Mouse (Mus musculus) liver (tissue): ENCODE data around the gene Cass4.

Experiments used
- DNase-seq: peaks from one replicate; pipeline ENCODE4 v3.0.0-alpha.2; 2020; ENCODE audit warnings: mixed read lengths

Gene Cass4

GRCm38 (mm10) chr2:172392041-172392521 lies 1.5 kb upstream of the Cass4 start:
- DNase-seq: no peak

GRCm38 (mm10) chr2:172394052-172394392 lies 428 bp downstream of the Cass4 start:
- DNase-seq: no peak

- DNase-seq: no peak
These were observed 1.1 kb downstream of the Cass4 start for GRCm38 (mm10) chr2:172394671-172395070.

GRCm38 (mm10) chr2:172395961-172396360 lies 2.4 kb downstream of the Cass4 start:
- DNase-seq: no peak

- DNase-seq: no peak
These were observed 6.3 kb downstream of the Cass4 start for GRCm38 (mm10) chr2:172399901-172400300.

GRCm38 (mm10) chr2:172401116-172401825 lies 7.7 kb downstream of the Cass4 start:
- DNase-seq: peak; percentile 35

GRCm38 (mm10) chr2:172404239-172404638 lies 10.6 kb downstream of the Cass4 start:
- DNase-seq: no peak

GRCm38 (mm10) chr2:172405011-172405410 lies 11.4 kb downstream of the Cass4 start:
- no peak for DNase-seq

GRCm38 (mm10) chr2:172406173-172406572 lies 12.6 kb downstream of the Cass4 start:
- no peak for DNase-seq

- DNase-seq: no peak
These were observed 13.9 kb downstream of the Cass4 start for GRCm38 (mm10) chr2:172407499-172407898.

GRCm38 (mm10) chr2:172410686-172411085 lies 17.1 kb downstream of the Cass4 start:
- DNase-seq: no peak

GRCm38 (mm10) chr2:172411091-172411490 lies 17.5 kb downstream of the Cass4 start:
- no peak for DNase-seq

GRCm38 (mm10) chr2:172412454-172412853 lies 18.9 kb downstream of the Cass4 start:
- DNase-seq: peak; percentile 28

- no peak for DNase-seq
These were observed 19.7 kb downstream of the Cass4 start for GRCm38 (mm10) chr2:172413273-172413672.

- DNase-seq: no peak
These were observed 20.3 kb downstream of the Cass4 start for GRCm38 (mm10) chr2:172413894-172414293.

GRCm38 (mm10) chr2:172416218-172416617 lies 22.6 kb downstream of the Cass4 start:
- no peak for DNase-seq

GRCm38 (mm10) chr2:172416876-172417275 lies 23.3 kb downstream of the Cass4 start:
- no peak for DNase-seq

- no peak for DNase-seq
These were observed 24.6 kb downstream of the Cass4 start for GRCm38 (mm10) chr2:172418208-172418607.

- DNase-seq: no peak
These were observed 37.0 kb downstream of the Cass4 start for GRCm38 (mm10) chr2:172430609-172431008.

- no peak for DNase-seq
These were observed 40.2 kb downstream of the Cass4 start for GRCm38 (mm10) chr2:172433746-172434145.

- no peak for DNase-seq
These were observed 43.9 kb downstream of the Cass4 start for GRCm38 (mm10) chr2:172437371-172437952.

GRCm38 (mm10) chr2:172439843-172440639 lies 46.4 kb downstream of the Cass4 start, which contains the start of gene Rtf2:
Rtf2 (plus strand) TSS chr2:172440556.
- peak; percentile 99 for DNase-seq

- DNase-seq: no peak
These were observed 47.0 kb downstream of the Cass4 start for GRCm38 (mm10) chr2:172440640-172441005.

GRCm38 (mm10) chr2:172441176-172441575 lies 47.6 kb downstream of the Cass4 start:
- peak; percentile 58 for DNase-seq
